Mouse (Mus musculus) inflammation-experienced regulatory T-cells, adult 6 months (primary cell): ENCODE results near the gene Zfhx3. TPM values are rescaled to one million over a fixed set of nuclear protein-coding genes. Genes with fewer than 3 reads are reported as not detected.

Experiments used
- ATAC-seq: one replicate; pipeline ENCODE4 v1.8.0; 2017
- polyA plus RNA-seq, 3 experiments: library from polyadenylated mRNA; unstranded; fragments of 100-300 nt; shearing (Covaris generic); gene quantifications; one replicate each; pipeline ENCODE4 v1.2.1; 2017

The Zfhx3 gene
- polyA plus RNA-seq, 3 experiments from 2014 or later = 0.03 to 0.35 (median 0.24) TPM

GRCm38 (mm10) chr8:108019651-108020050 lies 77.2 kb downstream of the Zfhx3 start:
- ATAC-seq = no peak

DNA sequence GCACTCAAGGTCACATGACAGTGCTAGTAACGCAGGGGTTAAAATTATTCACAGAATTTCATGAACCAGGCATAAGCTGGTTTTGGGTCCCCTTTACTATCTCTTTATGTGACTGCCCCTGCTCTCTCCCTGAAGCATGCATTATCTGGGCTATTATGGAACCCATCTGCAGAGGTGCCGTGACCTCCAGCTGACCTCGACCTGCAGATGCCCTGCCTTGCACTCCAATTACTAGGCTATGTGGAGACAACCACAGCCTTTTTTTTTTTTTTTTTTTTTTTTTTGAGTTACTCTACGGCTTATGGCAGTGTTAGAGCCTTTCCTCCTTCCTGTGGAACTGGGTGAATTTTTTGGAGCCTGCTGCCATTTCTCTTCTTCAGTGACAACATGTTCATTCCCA lies 80.0 kb downstream of the Zfhx3 start:
- no peak for ATAC-seq

- ATAC-seq = no peak
These were observed 81.9 kb downstream of the Zfhx3 start for GRCm38 (mm10) chr8:108024331-108024730.

DNA sequence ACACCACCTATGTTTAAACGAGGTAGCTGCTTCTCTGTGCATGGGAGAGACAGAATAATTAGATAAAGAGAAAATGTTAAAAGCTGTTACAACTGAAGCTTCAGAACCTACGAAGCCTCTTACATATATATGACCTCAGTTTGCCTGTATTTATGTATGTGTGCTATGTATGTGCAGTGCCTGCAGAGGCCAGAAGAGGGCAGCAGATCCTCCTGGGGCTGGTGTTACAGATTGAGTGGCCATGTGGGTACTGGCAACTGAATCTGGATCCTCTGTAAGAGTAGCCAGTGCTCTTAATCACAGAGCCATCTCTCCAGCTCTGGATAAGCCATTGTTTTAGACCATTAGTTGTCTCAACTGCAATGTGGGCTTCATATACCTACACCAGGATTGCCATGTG lies 82.8 kb downstream of the Zfhx3 start:
- no peak for ATAC-seq

DNA sequence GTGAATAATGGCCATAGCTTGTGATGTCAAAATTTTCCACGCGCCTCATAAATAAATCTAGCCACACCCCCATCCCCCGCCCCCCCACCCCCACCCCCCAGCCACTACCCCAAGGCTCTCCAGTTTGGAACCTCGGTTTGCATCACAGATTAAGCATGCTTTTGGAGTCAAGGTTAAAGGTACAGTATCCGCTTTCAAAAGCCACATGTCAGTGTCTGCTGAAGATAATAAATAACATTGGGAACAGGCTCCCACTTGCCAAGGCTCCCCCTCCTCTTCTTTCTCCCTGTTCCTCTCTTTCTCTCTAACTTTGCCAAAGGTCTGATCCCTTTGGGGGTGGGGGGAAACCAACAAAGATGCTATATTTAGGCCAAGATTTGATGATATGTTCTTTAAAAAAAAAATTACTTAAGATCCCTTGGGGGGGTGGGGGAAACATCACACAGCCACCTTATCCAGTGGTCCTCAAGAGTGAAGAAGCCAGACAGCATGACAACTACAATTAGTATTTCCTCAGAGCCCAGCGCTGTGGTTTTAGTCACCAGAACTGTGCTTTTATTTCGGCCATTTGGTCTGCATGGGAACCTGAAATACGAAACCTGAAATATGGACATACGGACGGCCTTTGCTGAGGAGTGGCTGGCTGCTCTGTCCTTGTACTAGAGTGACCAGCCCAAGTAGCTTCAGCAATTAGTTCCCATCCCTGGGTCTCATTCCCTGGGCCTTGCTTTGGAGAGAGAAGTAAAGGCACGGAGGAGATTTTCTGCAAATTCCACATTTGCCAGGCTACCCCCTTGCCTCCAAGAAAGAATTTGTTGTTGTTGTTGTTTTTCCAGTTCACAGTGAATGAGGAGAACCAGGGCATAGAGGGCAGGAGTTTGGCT lies 84.4 kb downstream of the Zfhx3 start:
- ATAC-seq = no peak

DNA sequence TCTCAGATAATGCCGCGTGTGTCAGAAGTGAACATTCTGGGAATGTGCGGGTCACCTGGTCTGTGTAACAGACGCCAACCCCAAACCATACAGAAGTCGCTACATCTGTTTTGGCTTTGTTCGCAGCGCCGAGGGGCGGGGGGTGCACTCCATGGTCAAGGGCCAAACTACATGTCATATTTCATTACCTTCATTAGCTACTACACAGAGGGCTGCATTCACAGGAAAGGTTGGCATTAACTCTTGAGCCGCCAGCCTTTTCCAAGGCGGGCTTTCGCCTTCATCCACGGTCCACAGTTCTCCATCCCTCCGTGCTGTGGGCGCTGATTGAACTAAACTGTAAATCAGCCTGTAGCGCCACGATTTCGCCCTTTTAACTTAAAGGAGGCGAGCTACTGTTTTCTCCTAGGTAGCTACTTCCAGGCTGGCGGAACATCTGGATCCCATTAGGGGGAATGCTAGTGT lies 85.1 kb downstream of the Zfhx3 start:
- ATAC-seq = no peak

DNA sequence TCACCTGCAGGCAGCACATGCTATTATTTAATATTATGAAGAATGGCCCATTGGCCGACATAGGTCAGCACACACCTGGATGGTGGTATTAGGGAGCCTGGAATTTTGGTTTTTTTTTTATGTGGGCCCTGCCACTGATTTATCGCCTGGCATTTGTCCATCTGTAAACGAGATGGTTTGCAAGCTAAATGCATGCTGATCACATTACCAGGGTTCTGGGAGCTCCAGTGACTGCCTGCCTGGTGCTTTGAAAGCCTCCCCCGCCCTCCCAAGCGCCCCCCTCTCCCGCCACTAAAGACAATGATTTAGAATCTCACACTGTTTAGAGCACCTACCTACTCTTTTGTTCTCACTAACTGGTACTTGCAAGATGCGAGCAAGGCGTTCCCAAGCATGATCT lies 86.0 kb downstream of the Zfhx3 start:
- no peak for ATAC-seq

DNA sequence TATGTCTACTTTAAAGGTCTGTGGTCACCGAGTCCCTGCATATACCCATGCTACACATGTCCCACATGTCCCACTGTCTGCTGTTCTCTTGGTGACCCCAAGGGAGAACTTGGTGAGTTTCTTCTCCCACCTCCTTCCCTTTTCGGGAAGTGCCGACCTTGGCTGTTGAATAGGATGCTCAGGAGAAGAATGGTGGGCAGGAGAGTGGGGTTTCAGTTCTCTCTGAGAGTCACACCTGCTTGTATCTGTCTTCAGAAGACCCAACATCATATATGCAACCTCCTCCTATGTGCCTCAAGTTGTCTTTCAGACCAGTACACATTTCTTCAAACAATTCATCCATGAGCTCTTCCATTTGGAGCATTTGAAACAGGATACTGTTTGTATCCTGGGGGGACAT lies 88.7 kb downstream of the Zfhx3 start:
- ATAC-seq = no peak

- no peak for ATAC-seq
These were observed 91.6 kb downstream of the Zfhx3 start for GRCm38 (mm10) chr8:108034070-108034469.

DNA sequence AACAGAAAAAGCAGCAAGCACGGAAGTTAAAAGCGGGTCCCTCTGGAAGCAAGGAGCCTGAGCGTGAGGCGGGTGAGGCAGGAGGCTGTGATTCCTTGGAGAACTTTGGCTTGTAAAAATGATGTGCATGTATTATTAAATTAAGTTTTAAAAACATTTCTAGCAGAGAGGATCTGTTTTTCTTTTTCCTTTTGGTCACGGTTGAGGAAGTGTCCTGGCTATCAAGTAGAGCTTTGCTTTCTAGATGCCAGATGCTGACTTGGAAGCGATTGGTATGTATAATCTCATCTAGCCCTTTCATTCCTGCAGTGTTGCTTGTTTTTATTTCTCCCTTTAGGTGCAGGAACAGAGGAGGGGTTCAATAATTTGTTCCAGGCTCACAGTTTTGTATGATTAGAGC lies 92.3 kb downstream of the Zfhx3 start:
- no peak for ATAC-seq

GRCm38 (mm10) chr8:108043618-108044017 lies 101.2 kb downstream of the Zfhx3 start:
- no peak for ATAC-seq

DNA sequence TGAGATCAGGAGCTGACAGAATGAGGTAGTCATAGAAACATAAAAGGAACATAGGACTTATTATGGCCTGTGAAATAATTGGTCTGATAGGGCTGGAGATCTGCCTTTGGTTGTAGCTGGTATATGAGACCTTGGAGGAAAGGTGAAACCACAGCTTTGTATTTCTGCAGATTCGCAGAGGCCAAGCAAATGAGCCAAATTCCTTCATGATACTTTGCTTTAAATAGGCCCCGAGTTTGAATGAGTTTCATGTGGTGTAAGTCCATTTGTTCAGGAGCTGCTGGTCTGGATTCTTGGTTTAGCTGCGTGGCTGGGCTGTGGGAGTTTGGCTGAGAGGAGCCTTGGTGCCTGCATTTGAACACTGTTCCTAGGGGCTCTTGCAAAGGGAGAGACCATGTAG lies 101.7 kb downstream of the Zfhx3 start:
- no peak for ATAC-seq

DNA sequence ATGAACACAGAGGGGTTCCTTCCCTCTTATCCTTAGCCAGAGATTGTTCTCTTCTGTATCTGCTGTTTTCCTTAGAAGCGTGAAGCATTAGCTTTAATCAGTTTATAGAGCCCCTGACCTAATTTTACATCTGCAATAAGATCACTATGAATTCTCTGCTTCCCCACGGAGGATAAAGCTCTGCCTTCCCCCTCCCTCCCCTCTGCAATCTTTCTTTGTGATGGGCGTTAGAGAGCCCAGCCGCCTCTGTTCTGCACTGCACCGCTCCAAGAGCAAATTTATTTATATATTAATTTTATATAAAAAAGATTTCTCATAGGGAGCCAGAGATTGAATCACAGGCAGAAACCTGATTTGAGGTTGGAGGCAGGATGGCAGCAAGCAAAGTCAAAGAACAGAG lies 113.8 kb downstream of the Zfhx3 start:
- no peak for ATAC-seq

DNA sequence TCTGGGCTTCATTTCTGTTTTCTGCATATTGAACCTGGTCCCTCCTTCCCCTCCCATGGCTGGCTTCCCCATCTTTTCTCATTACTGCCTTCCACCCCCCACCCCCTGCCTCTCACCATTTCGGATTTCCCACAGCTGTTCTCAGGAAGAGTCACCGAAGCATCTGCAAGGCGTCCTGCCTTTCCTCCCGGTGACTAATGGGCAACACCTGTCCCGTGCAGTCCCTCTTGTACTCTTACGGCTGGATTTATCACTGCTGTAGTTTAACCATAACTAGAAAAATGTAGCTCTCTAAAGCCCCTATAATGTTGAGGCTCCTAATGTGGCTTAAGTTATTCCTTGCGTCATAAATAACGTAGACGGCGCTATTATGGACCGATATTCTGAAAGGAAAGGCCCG lies 119.5 kb downstream of the Zfhx3 start:
- no peak for ATAC-seq

- ATAC-seq = no peak
These were observed 124.7 kb downstream of the Zfhx3 start for GRCm38 (mm10) chr8:108067111-108067510.

GRCm38 (mm10) chr8:108068195-108068594 lies 125.8 kb downstream of the Zfhx3 start:
- ATAC-seq = no peak

- ATAC-seq = no peak
These were observed 128.0 kb downstream of the Zfhx3 start for GRCm38 (mm10) chr8:108070438-108070837.

- ATAC-seq = no peak
These were observed 129.8 kb downstream of the Zfhx3 start for GRCm38 (mm10) chr8:108072126-108072746.

DNA sequence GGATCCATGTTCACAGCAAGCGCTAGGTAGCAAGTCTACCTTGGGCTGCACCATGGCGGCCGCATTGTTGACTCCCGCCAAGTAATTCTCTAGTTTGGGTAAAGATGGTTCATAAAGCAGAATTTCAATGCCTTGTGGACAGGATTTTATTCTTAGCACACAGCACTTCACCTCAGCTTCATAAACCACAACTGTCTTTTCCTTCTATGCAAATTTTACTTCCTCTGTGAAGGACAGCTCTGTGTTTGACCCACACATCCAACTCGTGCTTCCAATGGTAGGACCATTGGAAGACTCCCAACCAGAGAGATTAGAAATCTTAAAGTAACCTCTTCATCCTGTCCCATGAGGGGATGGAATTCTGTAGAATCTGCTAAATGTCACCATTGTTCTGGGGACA lies 130.4 kb downstream of the Zfhx3 start:
- no peak for ATAC-seq

DNA sequence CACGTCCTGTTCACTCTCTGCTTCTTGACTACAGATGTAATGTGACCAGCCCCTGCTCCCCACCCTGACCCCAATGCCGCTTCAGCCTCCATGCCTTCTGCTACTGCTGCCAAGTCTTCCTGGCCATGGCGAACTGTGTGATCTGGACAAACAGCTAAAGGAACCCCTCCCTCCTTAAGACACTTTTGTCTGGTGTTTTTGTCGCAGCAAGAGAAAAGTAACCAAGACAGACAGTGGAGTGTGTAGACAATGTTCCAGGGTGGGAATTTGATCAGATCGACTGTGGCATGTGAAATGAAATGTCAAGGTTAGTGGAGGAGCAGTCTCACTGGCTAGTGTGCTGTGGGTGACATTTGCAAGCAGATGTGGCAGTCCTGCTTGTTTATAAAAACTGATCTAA lies 132.7 kb downstream of the Zfhx3 start:
- no peak for ATAC-seq

DNA sequence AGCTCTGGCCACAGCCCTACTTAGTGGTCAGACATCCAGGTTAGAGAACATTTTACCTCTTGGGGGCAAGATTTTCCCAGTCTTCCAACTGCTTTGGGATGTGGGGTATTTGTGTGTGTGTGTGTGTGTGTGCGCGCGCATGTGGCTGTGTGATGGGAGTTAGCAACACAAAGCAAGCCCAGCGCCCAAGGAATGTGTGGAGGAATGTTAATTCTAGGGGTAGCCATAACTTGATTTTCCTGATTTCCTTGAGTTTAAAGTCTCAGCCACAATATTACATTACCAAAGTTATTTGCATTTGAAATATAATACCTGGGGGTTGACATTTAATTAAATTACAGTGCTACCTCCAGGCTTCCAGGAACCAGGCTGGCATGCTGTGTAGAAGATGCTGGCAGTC lies 136.3 kb downstream of the Zfhx3 start:
- ATAC-seq = no peak

DNA sequence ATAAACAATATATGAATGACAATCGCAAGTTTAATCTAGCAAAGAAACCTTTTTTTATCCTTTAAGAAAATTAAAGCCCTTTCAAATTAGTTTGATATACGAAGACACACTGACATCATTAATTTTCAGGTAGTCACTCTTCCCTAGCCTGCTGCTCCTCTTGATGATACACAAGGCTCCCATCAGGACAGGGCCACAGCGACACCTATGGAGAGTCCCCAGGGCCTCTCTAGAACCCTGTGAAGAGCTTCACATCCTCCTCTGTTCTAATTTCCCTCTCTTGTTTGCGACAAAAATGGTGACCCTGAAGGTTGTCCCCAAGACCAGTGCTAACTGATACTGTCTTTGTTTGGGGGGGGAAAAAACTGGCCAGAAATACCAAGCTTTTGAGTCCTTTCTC lies 144.5 kb downstream of the Zfhx3 start:
- no peak for ATAC-seq

GRCm38 (mm10) chr8:108089632-108090031 lies 147.2 kb downstream of the Zfhx3 start:
- ATAC-seq = no peak

DNA sequence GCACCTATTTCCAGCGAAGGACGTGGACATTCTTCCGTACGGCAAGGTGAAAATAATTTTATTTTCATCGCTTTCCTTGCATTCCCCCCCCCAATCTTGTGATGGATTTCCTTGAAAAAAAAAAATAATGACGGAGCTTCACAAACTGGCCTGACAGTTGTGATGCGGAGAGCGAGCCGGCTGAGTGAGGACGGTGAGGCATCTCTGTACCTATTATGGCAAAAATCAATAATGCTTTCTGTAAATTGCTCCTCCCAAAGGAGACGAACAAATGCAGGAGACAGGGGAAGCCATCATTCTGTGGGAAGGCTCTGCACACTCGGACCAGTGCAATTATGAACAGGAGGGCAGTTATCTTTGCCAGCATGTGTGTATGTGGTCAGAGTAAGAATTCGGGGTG lies 156.2 kb downstream of the Zfhx3 start:
- no peak for ATAC-seq
